Mouse (Mus musculus) cerebellum, adult 2 months (tissue): ENCODE measurements around the gene Fbxw8.

ENCODE experiments used
- CTCF ChIP-seq: fragments of 200-500 bp; IDR thresholded peaks from 2 replicates; pipeline ENCODE4 v1.5.1; 2011; ENCODE audit warnings: low read depth, mild to moderate bottlenecking, control low read depth, low read length, moderate library complexity, borderline replicate concordance; ENCODE audit not compliant: insufficient read depth
- POLR2A ChIP-seq: fragments of 200-500 bp; IDR thresholded peaks from 2 replicates; pipeline ENCODE4 v1.6.1; 2011; ENCODE audit warnings: low read length, control low read depth, borderline replicate concordance; ENCODE audit not compliant: insufficient read depth

DNA sequence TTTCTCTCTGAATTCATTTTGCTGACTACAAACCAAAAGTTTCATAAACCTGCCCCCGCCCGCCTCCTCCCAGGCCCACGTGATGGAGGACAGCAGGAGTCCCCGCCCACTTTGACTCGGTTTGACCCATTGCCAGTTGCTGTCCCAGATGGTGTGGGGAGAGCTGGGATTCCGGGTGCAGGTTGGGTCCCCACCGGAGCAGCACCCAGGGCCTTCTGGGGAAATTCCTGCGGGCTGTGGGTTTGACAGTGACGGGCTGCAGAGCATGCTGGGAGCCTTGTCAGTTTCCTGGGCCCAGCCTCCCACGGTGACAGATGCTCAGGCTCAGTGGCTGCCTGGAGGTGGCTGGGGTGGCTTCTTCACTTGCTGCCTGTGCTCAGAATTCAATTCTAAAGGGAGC, 125.8 kb downstream of the Fbxw8 start:
- TF ChIP-seq CTCF (no peak), POLR2A (no peak)
